Mouse (Mus musculus) fat pad, adult 2 months (tissue): Measurements from ENCODE around the gene Pik3r1.

Source experiments
- DNase-seq: peaks from one replicate; pipeline ENCODE4 v3.0.0-alpha.2; 2011; ENCODE audit warnings: low read depth, low spot score; ENCODE audit errors: extremely low read depth

Pik3r1 gene

DNA sequence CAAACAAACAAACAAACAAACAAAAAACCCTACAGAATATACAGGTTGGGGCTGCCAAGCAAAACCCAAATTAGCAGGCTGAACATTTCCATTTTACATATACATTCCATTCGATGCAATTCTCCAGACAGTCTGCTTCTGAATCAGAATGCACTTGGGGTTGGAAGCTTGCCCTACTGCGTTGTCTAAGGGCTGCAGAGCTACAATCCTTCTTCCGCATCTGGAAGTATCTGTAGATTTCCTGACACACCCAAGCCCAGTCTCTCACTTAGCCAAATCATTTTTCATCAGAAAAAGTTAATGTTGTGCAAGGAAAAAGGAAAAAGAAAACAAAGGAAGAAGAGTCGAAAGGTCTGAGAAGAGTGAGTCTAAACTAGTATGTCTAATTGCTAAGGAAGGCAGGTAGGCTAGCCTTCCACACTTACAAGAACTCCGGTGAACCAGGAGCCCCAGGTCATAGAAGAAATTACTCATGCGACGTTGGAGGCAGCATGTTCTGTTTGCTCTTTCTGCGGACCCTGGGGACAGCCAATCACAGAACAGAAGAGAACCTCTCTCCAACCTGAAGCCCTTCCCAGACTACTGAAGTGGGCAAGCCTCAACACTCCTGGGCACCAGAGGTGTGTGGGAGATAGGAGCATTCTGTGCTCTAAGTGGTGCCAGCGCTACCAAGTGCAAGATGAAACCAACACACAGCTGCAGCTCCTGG is 55.1 kb downstream of the Pik3r1 start:
- peak; percentile 76 for DNase-seq

DNA sequence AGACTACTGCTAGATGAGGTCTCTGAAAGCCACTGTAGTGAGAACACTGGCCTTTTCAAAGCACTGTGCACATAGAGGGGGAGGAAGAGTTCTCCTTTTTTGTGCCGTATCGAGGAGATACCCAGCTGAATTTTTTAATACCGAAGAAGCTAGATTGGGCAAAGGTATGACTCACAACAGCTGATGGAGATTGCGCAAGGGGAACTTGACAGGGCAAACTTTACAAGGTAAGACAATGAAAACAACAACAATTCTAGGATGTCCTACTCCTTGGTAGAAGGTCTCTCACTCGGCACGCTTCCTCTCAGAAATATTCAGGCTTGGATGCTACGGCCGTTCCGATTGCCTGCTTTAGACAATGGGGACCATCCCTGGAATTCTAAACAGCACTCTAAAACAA is 55.9 kb downstream of the Pik3r1 start:
- DNase-seq = no peak

DNA sequence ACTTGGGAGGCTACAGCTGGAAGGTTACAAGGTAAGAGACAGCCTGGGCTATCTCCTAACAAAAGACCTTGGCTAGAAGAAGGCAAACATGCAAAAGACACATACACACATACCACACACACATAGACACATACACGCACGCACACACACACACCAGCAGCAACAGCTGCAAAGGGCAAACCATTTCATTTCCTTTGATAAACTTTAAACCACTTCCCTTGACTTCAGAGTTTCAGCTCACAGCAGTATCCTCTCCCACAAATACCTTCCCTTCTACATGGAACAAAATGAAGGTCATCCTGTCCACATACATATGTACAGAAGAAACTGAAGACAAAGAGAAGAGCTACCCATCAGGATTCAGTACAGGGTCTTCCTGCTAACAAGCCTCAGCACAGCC is 56.7 kb downstream of the Pik3r1 start:
- DNase-seq = no peak

DNA sequence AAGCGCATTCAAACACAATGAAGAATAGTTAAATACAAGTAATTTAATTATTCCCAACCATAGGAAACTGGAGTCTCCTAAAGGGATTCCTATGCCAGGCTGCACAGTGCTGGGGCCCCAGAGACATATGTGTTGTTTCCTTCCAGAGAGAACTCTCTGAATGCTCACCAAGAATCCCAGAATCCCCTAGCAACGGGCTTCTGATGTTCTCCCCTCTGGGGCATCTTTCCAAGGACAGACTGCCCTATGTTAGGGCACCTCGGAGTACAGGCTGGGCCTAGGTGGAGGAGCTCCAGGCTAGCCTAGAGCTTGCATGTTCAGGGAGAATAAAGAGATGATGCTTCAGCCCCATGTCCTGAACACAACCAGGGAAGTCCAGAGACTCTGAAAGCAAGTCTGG is 58.2 kb downstream of the Pik3r1 start:
- DNase-seq = no peak

DNA sequence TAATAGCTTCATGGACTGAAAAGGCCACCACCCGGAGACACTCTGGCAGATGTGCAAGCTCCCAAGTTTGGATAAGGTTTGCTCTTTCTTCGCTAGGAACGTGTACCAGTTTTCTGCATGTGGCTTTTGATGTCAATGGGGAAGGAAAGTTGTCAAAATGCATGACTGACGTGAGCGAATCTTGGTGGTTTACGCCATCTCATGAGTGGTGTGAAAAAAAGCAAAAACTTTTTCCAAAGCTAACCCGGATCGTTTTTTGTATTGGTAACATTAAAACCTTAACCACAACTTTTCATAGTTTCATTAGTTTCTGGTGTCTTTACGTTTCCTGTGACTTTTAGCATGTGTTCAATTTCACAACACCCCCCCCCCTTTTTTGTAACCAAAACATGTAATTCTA is 60.8 kb downstream of the Pik3r1 start:
- DNase-seq = no peak

DNA sequence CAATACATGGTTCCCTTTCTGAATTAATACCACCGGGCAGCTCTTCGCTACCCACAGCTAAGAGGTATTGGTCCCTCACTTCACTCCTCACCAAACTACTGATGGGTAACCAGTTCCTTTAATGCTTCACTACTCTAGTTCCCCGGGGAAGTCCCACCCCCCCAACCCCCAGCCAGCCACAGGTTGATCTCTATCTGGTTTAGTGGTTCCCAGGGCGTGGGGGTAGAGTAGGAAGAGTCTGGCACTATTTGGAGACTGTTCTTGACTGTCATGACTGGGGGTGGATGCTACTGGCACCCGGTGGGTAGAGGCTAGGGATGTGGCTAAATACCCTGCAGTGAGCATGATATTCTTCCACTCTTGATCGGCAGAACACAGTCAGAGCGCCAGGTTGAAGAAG is 61.6 kb downstream of the Pik3r1 start:
- DNase-seq = no peak

DNA sequence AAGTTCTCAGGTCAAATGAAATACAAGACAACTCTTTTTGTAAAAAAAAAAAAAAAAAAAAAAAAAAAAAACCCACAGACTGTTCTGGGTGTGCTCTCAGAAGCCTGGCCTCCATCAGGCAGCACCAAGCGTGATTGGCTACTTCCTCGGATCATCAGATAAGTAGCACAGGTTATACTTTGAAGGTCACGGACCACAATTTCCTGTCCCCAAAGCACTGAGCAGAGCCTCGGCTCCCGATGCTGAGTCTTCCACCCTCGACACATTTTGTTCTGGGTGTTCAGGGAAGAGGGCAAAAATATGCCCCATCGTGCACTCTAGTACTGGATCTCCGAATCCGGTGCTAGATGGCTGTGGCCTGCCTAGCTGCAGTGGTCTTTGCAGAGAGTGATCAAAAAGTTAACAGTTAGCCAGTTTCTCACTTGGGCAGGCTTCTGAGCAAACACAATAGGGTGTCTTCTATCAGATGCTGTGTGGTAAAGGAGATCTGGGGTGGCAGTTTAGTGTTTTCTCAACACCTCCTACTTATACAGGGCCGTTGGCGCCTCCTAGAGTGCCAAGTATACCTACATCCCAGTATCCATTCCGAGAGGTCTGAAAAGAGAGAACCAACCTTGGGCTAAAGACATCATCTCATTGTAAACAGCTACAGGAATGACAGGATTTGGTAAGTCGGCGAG is 65.8 kb downstream of the Pik3r1 start:
- DNase-seq = no peak

DNA sequence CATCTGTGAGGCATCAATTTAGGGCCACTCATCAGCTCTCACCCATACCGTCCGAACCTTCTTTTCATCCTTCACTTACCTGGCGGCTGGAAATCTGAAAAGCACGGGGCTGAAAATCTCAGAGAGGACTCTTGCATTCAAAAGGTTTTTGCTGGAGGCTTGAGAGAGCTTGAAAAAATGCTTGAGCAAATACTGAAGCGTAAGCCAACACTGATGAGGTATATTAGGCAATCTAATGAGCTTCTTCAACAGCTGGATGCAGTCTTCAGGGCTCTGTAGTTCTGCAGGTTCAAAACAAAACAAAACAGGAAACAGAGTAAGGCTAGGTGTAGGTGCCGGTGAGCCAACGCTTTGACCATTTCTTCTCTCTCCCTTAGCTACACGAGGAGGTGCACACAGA is 66.4 kb downstream of the Pik3r1 start:
- DNase-seq = no peak

DNA sequence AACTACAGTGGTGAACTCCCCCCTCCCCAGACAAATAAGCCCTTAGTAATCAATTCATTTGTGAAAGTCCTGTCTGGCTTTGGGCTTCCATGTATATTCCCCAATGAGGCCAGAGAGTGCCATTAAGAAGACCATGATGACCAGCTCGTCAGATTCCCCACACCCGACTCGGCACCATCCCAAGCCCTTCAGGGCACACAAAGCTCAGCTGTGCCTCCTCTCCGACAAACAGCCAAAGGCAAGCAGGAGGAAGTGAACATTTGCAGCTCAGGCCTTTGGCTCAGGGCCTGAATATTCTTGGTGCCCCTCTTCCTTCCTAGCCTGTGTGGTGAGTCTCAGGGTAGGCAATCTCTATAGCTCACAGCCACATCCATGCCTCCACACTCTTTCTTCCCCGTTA is 68.3 kb downstream of the Pik3r1 start:
- DNase-seq = no peak

DNA sequence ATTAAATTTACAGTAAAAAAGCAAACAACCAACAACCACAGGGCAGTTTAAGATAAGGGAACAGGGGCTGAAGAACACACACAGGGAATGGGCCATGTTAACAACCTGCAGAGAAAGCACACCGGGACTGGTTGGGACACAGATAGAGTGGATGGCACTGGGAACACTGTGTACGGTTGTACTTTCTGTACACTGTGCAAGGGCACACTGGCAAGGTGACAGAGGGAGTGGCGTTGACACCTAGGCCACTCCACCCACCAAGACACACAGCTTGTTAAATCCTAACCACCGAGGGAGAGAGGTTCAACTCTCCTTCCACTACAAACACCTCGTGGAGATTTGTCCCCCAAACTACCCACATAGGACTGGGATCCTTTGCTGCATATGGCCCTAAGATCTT is 70.1 kb downstream of the Pik3r1 start:
- no peak for DNase-seq

DNA sequence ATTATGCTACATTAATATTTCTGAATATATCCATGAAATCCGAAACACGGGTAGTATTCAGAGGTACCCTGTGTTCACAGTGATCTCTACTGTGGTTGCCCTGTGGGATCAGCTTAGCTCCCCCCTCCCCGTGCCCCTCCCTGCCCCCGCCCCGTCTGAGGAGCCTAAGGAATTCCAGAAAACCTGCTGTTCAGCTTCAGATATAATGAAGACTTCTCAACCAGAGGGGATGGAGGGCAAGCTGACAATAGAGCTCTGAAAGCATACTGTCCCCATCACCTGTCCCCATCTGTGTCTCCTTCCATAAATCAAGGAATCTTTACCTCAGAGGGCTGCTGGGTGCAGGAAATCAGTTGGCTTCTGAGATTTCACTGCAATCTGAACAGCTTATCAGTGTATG is 70.6 kb downstream of the Pik3r1 start:
- no peak for DNase-seq

DNA sequence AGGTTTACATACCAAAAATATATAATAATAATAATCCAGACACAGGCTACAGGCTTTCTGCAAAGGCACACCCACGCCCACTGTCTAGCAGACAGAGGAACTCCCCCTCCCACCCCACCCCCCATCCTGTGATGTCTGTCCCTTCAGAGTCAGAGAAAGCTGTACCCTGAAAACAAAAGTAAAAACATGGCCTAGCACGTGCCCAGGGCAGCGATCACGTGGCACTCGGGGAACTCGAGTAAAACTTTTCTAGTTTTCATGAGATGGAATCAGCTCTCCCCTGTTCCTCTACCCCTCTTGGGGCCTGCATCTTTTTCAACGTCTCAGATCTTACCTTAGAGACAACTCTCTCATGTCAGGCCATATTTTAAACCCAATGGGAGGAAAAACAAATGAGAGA is 71.2 kb downstream of the Pik3r1 start:
- no peak for DNase-seq

DNA sequence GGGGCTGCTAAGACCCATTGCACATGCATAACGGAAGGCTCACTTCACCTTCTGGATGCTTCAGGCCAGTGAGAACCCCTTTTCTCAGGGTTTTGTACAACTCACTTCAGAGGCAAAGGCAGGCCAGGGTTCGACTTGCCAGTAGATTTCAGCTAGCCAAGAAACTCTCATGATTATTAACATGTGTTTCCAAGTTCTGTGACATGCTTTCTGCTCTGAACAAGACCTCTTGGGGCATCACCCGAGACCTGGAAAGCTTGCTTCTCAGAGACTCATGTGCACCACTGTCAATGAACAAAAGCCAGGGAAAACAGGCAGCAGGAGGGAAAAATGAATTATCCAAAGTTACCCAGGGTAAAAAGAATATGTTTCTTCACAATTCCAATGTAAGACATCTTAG is 71.7 kb downstream of the Pik3r1 start:
- DNase-seq = no peak

DNA sequence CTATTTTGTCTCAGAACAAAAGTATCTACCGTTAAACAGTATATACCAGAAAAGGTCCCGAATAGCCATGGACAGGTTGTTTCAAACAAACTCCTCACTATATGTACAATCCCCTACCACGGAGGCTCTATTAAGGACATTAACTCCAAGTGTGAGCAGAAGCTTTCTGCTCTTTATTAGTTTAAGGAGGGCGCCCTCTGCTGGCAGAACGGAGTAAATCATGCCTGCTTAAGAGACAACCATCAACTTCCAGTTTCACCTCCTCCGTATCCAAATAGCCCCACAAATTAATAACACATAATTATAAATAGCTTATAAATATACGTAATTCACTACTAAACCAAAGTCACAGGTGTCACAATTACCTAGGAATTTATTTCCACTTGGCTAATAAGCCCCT is 72.1 kb downstream of the Pik3r1 start:
- no peak for DNase-seq

DNA sequence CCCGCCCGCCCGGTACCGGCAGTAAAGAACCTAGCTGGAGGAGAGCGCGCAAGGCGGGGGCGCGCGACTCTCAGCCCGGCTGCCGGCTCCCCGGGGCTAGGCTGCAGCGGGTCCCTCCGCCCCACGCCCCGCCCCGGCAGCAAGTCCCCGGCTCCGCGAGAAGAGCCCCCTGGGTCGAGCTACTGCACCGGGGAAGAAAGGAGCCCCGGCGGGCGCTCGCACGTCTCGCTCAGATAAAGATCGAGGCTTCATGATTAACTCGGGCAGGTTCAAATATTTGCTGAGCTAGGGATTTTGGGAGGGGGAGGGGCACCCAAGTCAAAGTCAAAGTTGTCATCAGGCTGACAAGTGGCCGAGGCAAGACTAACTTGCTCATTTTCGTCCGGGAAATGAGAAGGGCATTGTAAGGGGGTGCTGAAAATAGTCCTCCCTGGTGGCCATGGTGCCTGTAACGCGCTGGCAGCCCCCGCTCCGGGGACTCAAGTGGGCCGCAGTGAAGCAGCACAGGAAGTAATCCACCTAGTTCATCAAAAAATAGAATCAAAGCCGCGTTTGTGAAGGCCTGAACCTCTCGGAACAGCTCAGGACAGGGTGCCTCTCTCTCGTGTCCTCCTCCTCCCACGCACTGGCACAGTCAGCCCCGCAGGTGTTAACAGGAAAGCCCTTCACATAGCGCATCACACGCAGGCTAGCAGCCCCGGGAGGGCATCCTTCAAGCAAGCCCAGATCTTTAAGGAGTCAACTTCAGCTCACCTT is 73.3 kb downstream of the Pik3r1 start:
- DNase-seq = no peak

DNA sequence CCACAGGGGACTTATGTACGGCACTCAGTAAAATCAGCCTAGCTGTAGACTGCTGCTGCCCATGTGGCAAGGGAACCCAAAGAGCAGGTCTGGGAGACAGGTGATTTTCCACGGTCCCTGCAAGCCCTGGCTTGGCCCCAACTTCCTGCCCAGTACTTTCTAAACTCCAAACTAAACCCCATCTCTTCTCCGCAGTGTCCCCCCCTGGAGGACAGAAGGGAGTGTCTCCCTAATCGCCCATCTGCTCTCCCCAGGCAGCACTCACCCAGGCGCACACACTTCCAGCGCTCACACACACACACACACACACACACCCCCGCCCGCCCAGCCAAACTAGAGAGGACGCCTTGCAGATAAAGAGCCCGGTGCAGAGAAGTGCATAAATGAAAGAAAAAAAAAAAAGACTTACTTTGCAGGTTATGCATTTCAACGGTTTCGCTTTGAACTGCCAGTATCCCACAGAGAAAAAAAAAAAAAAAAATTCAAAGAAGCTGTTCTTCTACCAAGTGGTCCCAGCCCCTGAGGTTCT is 74.0 kb downstream of the Pik3r1 start:
- no peak for DNase-seq

DNA sequence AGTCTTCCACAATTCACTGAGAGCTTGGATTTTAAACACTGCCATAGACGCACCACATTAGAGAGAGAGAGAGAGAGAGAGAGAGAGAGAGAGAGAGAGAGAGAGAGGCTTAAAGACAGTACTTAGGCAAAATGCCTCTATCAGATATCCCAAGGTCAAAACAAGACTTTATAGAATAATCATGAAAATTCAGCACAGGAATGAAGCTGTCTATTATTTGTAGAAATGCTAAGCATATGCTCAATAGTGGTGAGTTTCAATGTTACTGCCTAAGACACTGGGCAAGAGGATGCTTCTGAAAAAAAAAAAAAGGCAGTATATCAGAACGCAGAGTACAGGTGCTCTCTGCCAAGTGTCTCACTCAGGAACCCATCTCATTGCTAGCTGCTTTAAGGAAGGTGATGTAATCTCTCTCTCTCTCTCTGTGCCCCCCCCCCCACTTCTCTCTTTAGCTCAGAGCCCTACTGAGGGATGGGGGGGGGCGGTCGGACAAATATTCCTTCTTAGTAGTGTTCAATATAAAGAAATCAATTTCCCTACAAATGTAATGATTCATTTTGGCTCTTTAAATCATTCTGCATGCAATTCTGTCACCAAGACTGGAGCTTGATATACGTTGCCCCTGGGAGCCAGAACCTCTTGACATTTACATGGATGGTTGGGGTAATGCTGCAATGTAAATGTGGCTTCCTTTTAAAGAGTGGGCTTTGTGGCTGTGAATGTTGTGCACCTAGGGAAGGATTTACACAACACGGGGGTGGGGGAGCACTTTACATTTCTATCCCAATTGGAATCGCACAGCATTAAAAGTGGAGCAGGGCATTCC is 74.9 kb downstream of the Pik3r1 start:
- no peak for DNase-seq

DNA sequence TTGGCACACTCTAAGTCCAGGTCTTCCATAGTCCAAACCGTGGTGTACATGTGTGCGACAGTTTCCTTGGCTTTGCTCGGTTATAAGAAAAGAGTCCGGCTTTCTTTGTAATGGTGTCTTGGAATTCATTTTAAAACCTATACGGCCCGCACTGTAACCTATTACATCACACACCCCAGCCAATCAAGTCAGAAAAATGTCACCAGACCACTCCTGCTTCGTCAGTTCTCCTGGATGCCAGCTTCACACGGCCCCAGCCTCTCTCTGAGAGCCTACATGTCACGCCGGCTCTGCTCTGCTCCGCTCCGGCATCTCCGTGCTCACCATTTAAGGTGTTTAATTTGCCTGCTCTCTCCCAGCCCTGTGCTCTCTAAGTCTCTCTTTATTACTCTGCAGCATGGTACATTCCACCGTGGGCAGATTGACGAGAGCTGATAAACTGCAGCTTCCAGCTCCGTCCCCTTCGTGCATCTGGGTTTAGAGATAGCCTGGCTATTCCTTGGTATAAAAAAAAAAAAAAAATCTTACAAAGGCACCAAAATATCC is 75.7 kb downstream of the Pik3r1 start:
- DNase-seq = no peak

DNA sequence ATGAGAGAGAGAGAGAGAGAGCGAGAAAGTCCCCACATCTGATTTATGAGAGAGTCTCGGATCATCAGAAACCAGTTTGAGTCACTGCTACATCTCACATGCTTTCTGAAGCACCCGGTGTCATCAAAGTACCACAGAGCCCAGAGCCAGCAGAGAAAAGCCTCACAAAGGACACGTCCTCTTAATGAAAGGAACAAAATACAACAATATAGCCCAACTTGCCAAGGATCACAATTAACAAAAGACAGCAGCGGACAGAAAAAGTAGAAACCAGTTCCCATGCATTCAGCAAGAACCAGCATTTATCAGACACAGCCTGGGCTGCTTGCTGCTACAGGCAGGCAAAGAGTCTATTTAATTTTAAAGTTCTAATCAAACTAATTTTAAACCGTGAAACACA is 76.3 kb downstream of the Pik3r1 start:
- DNase-seq = no peak

DNA sequence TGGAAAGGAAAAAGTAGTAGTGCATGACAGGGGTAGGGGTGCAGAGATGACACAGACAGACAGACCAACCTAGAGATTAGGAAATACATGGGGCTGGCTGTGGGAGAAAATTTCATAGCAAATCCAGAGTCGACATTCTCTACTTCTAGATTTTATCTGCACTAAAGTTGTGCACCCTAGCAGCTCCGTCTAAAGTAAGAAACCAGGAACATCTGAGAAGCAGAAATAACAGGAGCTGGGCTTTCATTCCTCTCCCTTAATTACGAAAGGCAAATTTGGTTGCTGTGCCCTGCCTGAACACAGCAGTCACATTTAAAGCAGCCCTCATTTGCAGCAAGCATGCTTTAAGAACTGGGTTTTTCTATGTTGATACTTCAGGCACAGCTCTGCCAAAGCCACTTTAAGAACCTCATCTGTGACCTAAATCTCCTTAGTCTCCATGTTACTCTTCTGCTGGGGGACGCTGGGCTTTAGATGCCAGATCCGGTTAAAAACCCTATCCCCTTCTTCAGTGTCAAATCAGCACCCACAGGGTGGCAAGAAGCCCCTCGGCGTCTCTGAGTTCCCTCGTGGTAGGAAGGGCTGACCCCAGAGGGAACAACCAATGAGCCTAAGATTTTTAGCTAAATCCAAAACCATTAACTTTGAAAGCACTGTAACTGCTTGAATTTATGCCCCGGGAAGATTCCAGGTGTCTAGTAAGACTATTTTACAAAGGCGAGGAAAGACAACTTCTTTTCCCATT is 76.9 kb downstream of the Pik3r1 start:
- no peak for DNase-seq
